Mouse (Mus musculus) intestine, embryonic 15.5 days (tissue): ENCODE measurements around the gene Ghrh. TPM values are rescaled to one million over a fixed set of nuclear protein-coding genes. Genes with fewer than 3 reads are reported as not detected.

ENCODE experiments used
- ATAC-seq: fragments of 200-750 bp; cut with Nextera tagmentation; 2 replicates; pipeline ENCODE4 v1.8.0; 2017; ENCODE audit warnings: moderate TSS enrichment, moderate library complexity
- H3K27ac ChIP-seq: fragments of 300-500 bp; sonication (generic); 2 replicates; pipeline ENCODE4 v1.5.1; 2015; ENCODE audit warnings: mild to moderate bottlenecking, inconsistent platforms
- H3K27me3 ChIP-seq: fragments of 300-500 bp; sonication (generic); replicated peaks from 2 replicates; pipeline ENCODE4 v1.6.1; 2015; ENCODE audit warnings: inconsistent platforms
- H3K36me3 ChIP-seq: fragments of 300-500 bp; sonication (generic); 2 replicates; pipeline ENCODE4 v1.6.1; 2015; ENCODE audit warnings: inconsistent platforms
- H3K4me1 ChIP-seq: fragments of 300-500 bp; sonication (generic); replicated peaks from 2 replicates; pipeline ENCODE4 v1.6.1; 2015; ENCODE audit warnings: inconsistent platforms
- H3K4me2 ChIP-seq: fragments of 300-500 bp; sonication (generic); replicated peaks from 2 replicates; pipeline ENCODE4 v1.6.1; 2015; ENCODE audit warnings: mild to moderate bottlenecking, inconsistent platforms
- H3K4me3 ChIP-seq: fragments of 300-500 bp; sonication (generic); replicated peaks from 2 replicates; pipeline ENCODE4 v1.5.1; 2015; ENCODE audit warnings: inconsistent platforms
- H3K9ac ChIP-seq: fragments of 300-500 bp; sonication (generic); 2 replicates; pipeline ENCODE4 v1.6.1; 2015; ENCODE audit warnings: inconsistent platforms
- H3K9me3 ChIP-seq: fragments of 300-500 bp; sonication (generic); 2 replicates; pipeline ENCODE4 v1.6.1; 2016; ENCODE audit warnings: inconsistent platforms
- WGBS: fragments of 180-500 bp; shearing (Covaris S2); methylation state at CpG from one replicate; pipeline ENCODE4 v1.1.7; 2015; 5-methylcytosine and 5-hydroxymethylcytosine counted together
- polyA plus RNA-seq: library from polyadenylated mRNA; unstranded; fragments of >200 nt; fragmentation: Nextera tagmentation; extraction: Ambion mirVana; gene quantifications from 2 replicates; pipeline ENCODE4 v1.2.1, GENCODE M21; 2015

The Ghrh gene
- polyA plus RNA-seq, 1 experiment from 2014 or later = 0.64 TPM

- Histone ChIP-seq H3K4me1 (peaks cover 9% of the 10 kb centered on the region; the same call in 1 of the 2 replicates), H3K9me3 (no peaks in the 10 kb centered on the region), H3K27me3 (no peaks in the 10 kb centered on the region), H3K4me2 (no peak overlapping the region), H3K9ac (no peak overlapping the region), H3K36me3 (no peaks in the 10 kb centered on the region), H3K4me3 (no peak overlapping the region), H3K27ac (no peak overlapping the region)
- no peak for ATAC-seq
- 46% methylated on average over 11 of the region's 11 CpGs for WGBS
Measured at GRCm38 (mm10) chr2:157341554-157342270, 5.6 kb downstream of the Ghrh start.

GRCm38 (mm10) chr2:157340221-157340741, 7.0 kb downstream of the Ghrh start:
- Histone ChIP-seq H3K36me3 (no peaks in the 10 kb centered on the region), H3K4me1 (peaks cover 9% of the 10 kb centered on the region; the same call in 1 of the 2 replicates), H3K9ac (no peak overlapping the region), H3K4me3 (no peak overlapping the region), H3K27ac (peak overlapping the region; percentile 60; the same call in 1 of the 2 replicates), H3K4me2 (no peak overlapping the region), H3K27me3 (no peaks in the 10 kb centered on the region), H3K9me3 (no peaks in the 10 kb centered on the region)
- ATAC-seq = 0 out of 2 replicates have a peak, but pooled peaks have one; percentile 16
- 34% methylated on average over 7 of the region's 7 CpGs for WGBS

- 78% methylated on average over 7 of the region's 7 CpGs for WGBS
- no peaks in the 10 kb centered on the region for H3K9me3 ChIP-seq
- no peaks in the 10 kb centered on the region for H3K36me3 ChIP-seq
- H3K4me1 ChIP-seq = peaks cover 9% of the 10 kb centered on the region; the same call in 1 of the 2 replicates
- no peak overlapping the region for H3K27ac ChIP-seq
- H3K4me2 ChIP-seq = no peak overlapping the region
- ATAC-seq = no peak
- no peak overlapping the region for H3K4me3 ChIP-seq
- no peak overlapping the region for H3K9ac ChIP-seq
- no peaks in the 10 kb centered on the region for H3K27me3 ChIP-seq
Measured at GRCm38 (mm10) chr2:157339532-157339931, 7.8 kb downstream of the Ghrh start.

- Histone ChIP-seq H3K27ac (no peak overlapping the region), H3K4me2 (no peak overlapping the region), H3K4me1 (peaks cover 9% of the 10 kb centered on the region; the same call in 1 of the 2 replicates), H3K4me3 (no peak overlapping the region), H3K36me3 (no peaks in the 10 kb centered on the region), H3K27me3 (no peaks in the 10 kb centered on the region), H3K9me3 (no peaks in the 10 kb centered on the region), H3K9ac (no peak overlapping the region)
- WGBS = 33% methylated on average over 5 of the region's 5 CpGs
- no peak for ATAC-seq
Measured at GRCm38 (mm10) chr2:157338663-157339062, 8.6 kb downstream of the Ghrh start.

- Histone ChIP-seq H3K9me3 (no peaks in the 10 kb centered on the region), H3K27ac (no peak overlapping the region), H3K27me3 (no peaks in the 10 kb centered on the region), H3K4me3 (no peak overlapping the region), H3K36me3 (peaks cover 3% of the 10 kb centered on the region), H3K4me1 (no peaks in the 10 kb centered on the region; the same call in 1 of the 2 replicates), H3K4me2 (no peak overlapping the region), H3K9ac (no peak overlapping the region)
- WGBS = 92% methylated on average over 5 of the region's 5 CpGs
- ATAC-seq = no peak
Measured at GRCm38 (mm10) chr2:157332059-157332458, 15.2 kb downstream of the Ghrh start.

- Histone ChIP-seq H3K9me3 (no peaks in the 10 kb centered on the region), H3K9ac (no peak overlapping the region), H3K4me3 (no peak overlapping the region), H3K4me2 (no peak overlapping the region), H3K4me1 (no peaks in the 10 kb centered on the region; the same call in 1 of the 2 replicates), H3K36me3 (peaks cover 22% of the 10 kb centered on the region), H3K27me3 (no peaks in the 10 kb centered on the region), H3K27ac (no peak overlapping the region)
- no peak for ATAC-seq
- WGBS = 51% methylated on average over 11 of the region's 11 CpGs
Measured at GRCm38 (mm10) chr2:157328570-157328969, 18.7 kb downstream of the Ghrh start.

GRCm38 (mm10) chr2:157328106-157328505, 19.2 kb downstream of the Ghrh start:
- Histone ChIP-seq H3K4me3 (no peak overlapping the region), H3K4me1 (no peaks in the 10 kb centered on the region; the same call in 1 of the 2 replicates), H3K9me3 (no peaks in the 10 kb centered on the region), H3K9ac (no peak overlapping the region), H3K27me3 (no peaks in the 10 kb centered on the region), H3K36me3 (peaks cover 26% of the 10 kb centered on the region), H3K4me2 (no peak overlapping the region), H3K27ac (no peak overlapping the region)
- WGBS = 51% methylated on average over 5 of the region's 5 CpGs
- ATAC-seq = 0 out of 2 replicates have a peak, but pooled peaks have one; percentile 20

- Histone ChIP-seq H3K36me3 (peaks cover 45% of the 10 kb centered on the region), H3K9me3 (no peaks in the 10 kb centered on the region), H3K27me3 (no peaks in the 10 kb centered on the region), H3K27ac (no peak overlapping the region), H3K4me1 (no peaks in the 10 kb centered on the region; the same call in 1 of the 2 replicates), H3K4me3 (no peak overlapping the region), H3K4me2 (no peak overlapping the region), H3K9ac (no peak overlapping the region)
- 76% methylated on average over 2 of the region's 2 CpGs for WGBS
- ATAC-seq = no peak
Measured at GRCm38 (mm10) chr2:157325238-157325637, 22.1 kb downstream of the Ghrh start.

GRCm38 (mm10) chr2:157322029-157322766, 25.1 kb downstream of the Ghrh start:
- no peaks in the 10 kb centered on the region for H3K9me3 ChIP-seq
- H3K4me2 ChIP-seq = no peak overlapping the region
- H3K36me3 ChIP-seq = peaks cover 60% of the 10 kb centered on the region
- no peak for ATAC-seq
- H3K4me3 ChIP-seq = no peak overlapping the region
- no peak overlapping the region for H3K27ac ChIP-seq
- no peaks in the 10 kb centered on the region for H3K27me3 ChIP-seq
- no peaks in the 10 kb centered on the region for H3K4me1 ChIP-seq
- no peak overlapping the region for H3K9ac ChIP-seq
- WGBS = 86% methylated on average over 5 of the region's 5 CpGs

- Histone ChIP-seq H3K27me3 (no peaks in the 10 kb centered on the region), H3K9me3 (no peaks in the 10 kb centered on the region), H3K9ac (no peak overlapping the region), H3K4me3 (no peak overlapping the region), H3K36me3 (peaks cover 62% of the 10 kb centered on the region), H3K4me2 (no peak overlapping the region), H3K4me1 (no peaks in the 10 kb centered on the region), H3K27ac (no peak overlapping the region)
- 58% methylated on average over 5 of the region's 5 CpGs for WGBS
- no peak for ATAC-seq
Measured at GRCm38 (mm10) chr2:157320886-157321285, 26.4 kb downstream of the Ghrh start.

- peaks cover 63% of the 10 kb centered on the region for H3K36me3 ChIP-seq
- no peak overlapping the region for H3K9ac ChIP-seq
- H3K4me1 ChIP-seq = no peaks in the 10 kb centered on the region
- H3K4me2 ChIP-seq = no peak overlapping the region
- H3K4me3 ChIP-seq = no peak overlapping the region
- ATAC-seq = no peak
- no peaks in the 10 kb centered on the region for H3K9me3 ChIP-seq
- 72% methylated on average over 8 of the region's 8 CpGs for WGBS
- no peaks in the 10 kb centered on the region for H3K27me3 ChIP-seq
- no peak overlapping the region for H3K27ac ChIP-seq
Measured at GRCm38 (mm10) chr2:157320135-157320534, 27.2 kb downstream of the Ghrh start.

GRCm38 (mm10) chr2:157317220-157317619, 30.1 kb downstream of the Ghrh start:
- H3K36me3 ChIP-seq = peaks cover 60% of the 10 kb centered on the region
- no peak overlapping the region for H3K4me2 ChIP-seq
- H3K9me3 ChIP-seq = no peaks in the 10 kb centered on the region
- H3K9ac ChIP-seq = no peak overlapping the region
- H3K27ac ChIP-seq = 0 out of 2 replicates have a peak overlapping the region, but pooled peaks have one; percentile 36
- no peak overlapping the region for H3K4me3 ChIP-seq
- 74% methylated on average over 6 of the region's 6 CpGs for WGBS
- no peaks in the 10 kb centered on the region for H3K4me1 ChIP-seq
- no peak for ATAC-seq
- H3K27me3 ChIP-seq = no peaks in the 10 kb centered on the region
